Mouse (Mus musculus) neural tube, embryonic 15.5 days (tissue): ENCODE results near the gene Pygo2. TPM values are rescaled to one million over a fixed set of nuclear protein-coding genes. Genes with fewer than 3 reads are reported as not detected.

Experiments
- ATAC-seq: fragments of 200-750 bp; cut with Nextera tagmentation; 2 replicates; pipeline ENCODE4 v1.8.0; 2017; ENCODE audit warnings: mild to moderate bottlenecking, moderate TSS enrichment, moderate library complexity; ENCODE audit not compliant: low FRiP score
- H3K27ac ChIP-seq: fragments of 300-500 bp; sonication (generic); replicated peaks from 2 replicates; pipeline ENCODE4 v1.5.1; 2015; ENCODE audit warnings: mild to moderate bottlenecking, inconsistent platforms
- H3K27me3 ChIP-seq: fragments of 300-500 bp; sonication (generic); replicated peaks from 2 replicates; pipeline ENCODE4 v1.6.1; 2015; ENCODE audit warnings: inconsistent platforms
- H3K36me3 ChIP-seq: fragments of 300-500 bp; sonication (generic); 2 replicates; pipeline ENCODE4 v1.6.1; 2015; ENCODE audit warnings: inconsistent platforms
- H3K4me1 ChIP-seq: fragments of 300-500 bp; sonication (generic); 2 replicates; pipeline ENCODE4 v1.6.1; 2015; ENCODE audit warnings: inconsistent platforms
- H3K4me2 ChIP-seq: fragments of 300-500 bp; sonication (generic); 2 replicates; pipeline ENCODE4 v1.6.1; 2015; ENCODE audit warnings: inconsistent platforms, mild to moderate bottlenecking, moderate library complexity
- H3K4me3 ChIP-seq: fragments of 300-500 bp; sonication (generic); replicated peaks from 2 replicates; pipeline ENCODE4 v1.5.1; 2015; ENCODE audit warnings: mild to moderate bottlenecking, inconsistent platforms
- H3K9ac ChIP-seq: fragments of 300-500 bp; sonication (generic); replicated peaks from 2 replicates; pipeline ENCODE4 v1.6.1; 2015; ENCODE audit warnings: mild to moderate bottlenecking, inconsistent platforms
- H3K9me3 ChIP-seq: fragments of 300-500 bp; sonication (generic); replicated peaks from 2 replicates; pipeline ENCODE4 v1.6.1; 2016; ENCODE audit warnings: inconsistent platforms
- WGBS: fragments of 180-500 bp; shearing (Covaris S2); methylation state at CpG from one replicate; pipeline ENCODE4 v1.1.7; 2015; ENCODE audit warnings: mixed read lengths; 5-methylcytosine and 5-hydroxymethylcytosine counted together
- polyA plus RNA-seq: library from polyadenylated mRNA; unstranded; fragments of >200 nt; fragmentation: Nextera tagmentation; extraction: Ambion mirVana; gene quantifications from 2 replicates; pipeline ENCODE4 v1.2.1, GENCODE M21; 2015

The Pygo2 gene
- polyA plus RNA-seq, 1 experiment from 2014 or later, result 38.8 TPM

- Histone ChIP-seq H3K27ac (no peak overlapping the region), H3K9ac (no peak overlapping the region), H3K9me3 (no peaks in the 10 kb centered on the region), H3K4me1 (no peaks in the 10 kb centered on the region), H3K36me3 (no peaks in the 10 kb centered on the region), H3K4me3 (no peak overlapping the region), H3K27me3 (no peaks in the 10 kb centered on the region), H3K4me2 (no peak overlapping the region)
- no peak for ATAC-seq
- WGBS, result 77% methylated on average over 6 of the region's 6 CpGs
Measured at GRCm38 (mm10) chr3:89479055-89479454, 49.0 kb downstream of the Pygo2 start.

DNA sequence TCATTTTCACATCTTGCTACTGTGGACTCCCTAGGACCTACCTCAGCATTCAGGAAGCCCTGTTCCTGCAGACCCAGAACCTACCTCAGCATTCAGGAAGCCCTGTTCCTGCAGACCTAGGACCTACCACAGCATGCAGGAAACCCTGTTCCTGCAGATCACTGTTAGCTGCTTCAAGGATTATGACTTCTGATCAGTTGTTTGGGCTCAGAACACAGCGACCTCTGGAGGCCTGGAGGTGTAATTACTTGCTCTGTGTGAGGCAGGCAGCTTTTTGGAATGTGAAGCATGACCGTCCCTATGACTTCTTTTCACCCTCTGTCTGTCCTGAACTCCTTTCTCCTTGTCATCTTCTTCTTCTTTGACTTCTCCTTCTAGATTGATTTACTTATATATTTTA lies 51.5 kb downstream of the Pygo2 start:
- no peak overlapping the region for H3K27ac ChIP-seq
- H3K9ac ChIP-seq, result no peak overlapping the region
- no peak for ATAC-seq
- no peak overlapping the region for H3K4me2 ChIP-seq
- H3K27me3 ChIP-seq, result peaks cover 5% of the 10 kb centered on the region; the same call in 1 of the 2 replicates
- WGBS, result 45% methylated on average over 2 of the region's 2 CpGs
- no peaks in the 10 kb centered on the region for H3K36me3 ChIP-seq
- no peaks in the 10 kb centered on the region for H3K4me1 ChIP-seq
- H3K4me3 ChIP-seq, result no peak overlapping the region
- no peaks in the 10 kb centered on the region for H3K9me3 ChIP-seq

- H3K9ac ChIP-seq, result no peak overlapping the region
- H3K36me3 ChIP-seq, result no peaks in the 10 kb centered on the region
- no peak for ATAC-seq
- H3K27me3 ChIP-seq, result peaks cover 5% of the 10 kb centered on the region; the same call in 1 of the 2 replicates
- H3K4me2 ChIP-seq, result no peak overlapping the region
- no peaks in the 10 kb centered on the region for H3K4me1 ChIP-seq
- H3K4me3 ChIP-seq, result no peak overlapping the region
- no peaks in the 10 kb centered on the region for H3K9me3 ChIP-seq
- WGBS, result 91% methylated on average over 5 of the region's 5 CpGs
- H3K27ac ChIP-seq, result no peak overlapping the region
Measured at GRCm38 (mm10) chr3:89482249-89482648, 52.2 kb downstream of the Pygo2 start.

Other genes with a start within 250 kb of the Pygo2 start
- gene Fam189b, start 247.1 kb upstream of the Pygo2 start, polyA plus RNA-seq, result 41.4 and 47.2 TPM in 2 replicates
- gene Gba, start 227.3 kb upstream of the Pygo2 start, polyA plus RNA-seq, result 45.5 and 47.9 TPM in 2 replicates
- 38.6 and 48.2 TPM in 2 replicates for gene Thbs3, start 215.0 kb upstream of the Pygo2 start, polyA plus RNA-seq
- gene Mtx1, start 203.1 kb upstream of the Pygo2 start, polyA plus RNA-seq, result 159 and 171 TPM in 2 replicates
- 0.56 and 0.79 TPM in 2 replicates for gene Muc1, start 201.2 kb upstream of the Pygo2 start, polyA plus RNA-seq
- gene Krtcap2, start 184.2 kb upstream of the Pygo2 start, polyA plus RNA-seq, result 221 and 222 TPM in 2 replicates
- 63.0 and 76.6 TPM in 2 replicates for gene Trim46, start 183.9 kb upstream of the Pygo2 start, polyA plus RNA-seq
- 85.0 and 95.8 TPM in 2 replicates for gene Dpm3, start 170.9 kb upstream of the Pygo2 start, polyA plus RNA-seq
- gene Slc50a1, start 159.6 kb upstream of the Pygo2 start, polyA plus RNA-seq, result 40.9 and 49.3 TPM in 2 replicates
- 9.7 and 16.5 TPM in 2 replicates for gene Efna1, start 149.1 kb upstream of the Pygo2 start, polyA plus RNA-seq
- gene Efna3, start 107.2 kb upstream of the Pygo2 start, polyA plus RNA-seq, result 95.8 and 107 TPM in 2 replicates
- gene Efna4, start 92.2 kb upstream of the Pygo2 start, polyA plus RNA-seq, result 3.0 and 5.9 TPM in 2 replicates
- 69.9 and 71.9 TPM in 2 replicates for gene Adam15, start 80.2 kb upstream of the Pygo2 start, polyA plus RNA-seq
- gene Dcst2, start 68.2 kb upstream of the Pygo2 start, polyA plus RNA-seq, result 0.18 and 0.26 TPM in 2 replicates
- 0.86 and 1.2 TPM in 2 replicates for gene Dcst1, start 65.0 kb upstream of the Pygo2 start, polyA plus RNA-seq
- gene Zbtb7b, start 35.4 kb upstream of the Pygo2 start, polyA plus RNA-seq, result 0.73 and 1.5 TPM in 2 replicates
- 0.18 and 2.1 TPM in 2 replicates for gene Lenep, start 27.4 kb upstream of the Pygo2 start, polyA plus RNA-seq
- gene Flad1, start 18.3 kb upstream of the Pygo2 start, polyA plus RNA-seq, result 32.7 and 33.1 TPM in 2 replicates
- 79.3 and 153 TPM in 2 replicates for gene Cks1b, start 11.8 kb upstream of the Pygo2 start, polyA plus RNA-seq
- 22.0 and 35.3 TPM in 2 replicates for gene Shc1, start 11.8 kb upstream of the Pygo2 start, polyA plus RNA-seq
- gene Pbxip1, start 6.5 kb downstream of the Pygo2 start, polyA plus RNA-seq, result 16.1 and 23.2 TPM in 2 replicates
- 123 and 142 TPM in 2 replicates for gene Pmvk, start 24.3 kb downstream of the Pygo2 start, polyA plus RNA-seq
- gene Kcnn3, start 90.0 kb downstream of the Pygo2 start, polyA plus RNA-seq, result 8.5 and 12.1 TPM in 2 replicates